Mouse (Mus musculus) neural tube, embryonic 14.5 days (tissue): Measurements from ENCODE around the gene Mknk1. TPM values are rescaled to one million over a fixed set of nuclear protein-coding genes. Genes with fewer than 3 reads are reported as not detected.

ENCODE experiments used
- ATAC-seq: fragments of 200-750 bp; cut with Nextera tagmentation; 2 replicates; pipeline ENCODE4 v1.8.0; 2017; ENCODE audit warnings: low read depth, mild to moderate bottlenecking, moderate TSS enrichment, moderate library complexity
- H3K27ac ChIP-seq: fragments of 300-500 bp; sonication (generic); 2 replicates; pipeline ENCODE4 v1.5.1; 2014; ENCODE audit warnings: low read depth, mild to moderate bottlenecking, control low read depth, low read length, moderate library complexity, mixed read lengths
- H3K27me3 ChIP-seq: fragments of 300-500 bp; sonication (generic); 2 replicates; pipeline ENCODE4 v1.6.1; 2014; ENCODE audit warnings: low read length; ENCODE audit not compliant: control insufficient read depth, insufficient read depth
- H3K36me3 ChIP-seq: fragments of 300-500 bp; sonication (generic); 2 replicates; pipeline ENCODE4 v1.6.1; 2014; ENCODE audit warnings: low read length, mixed read lengths; ENCODE audit not compliant: control insufficient read depth, insufficient read depth
- H3K4me1 ChIP-seq: fragments of 300-500 bp; sonication (generic); 2 replicates; pipeline ENCODE4 v1.6.1; 2014; ENCODE audit warnings: low read length; ENCODE audit not compliant: control insufficient read depth, insufficient read depth
- H3K4me2 ChIP-seq: fragments of 300-500 bp; sonication (generic); 2 replicates; pipeline ENCODE4 v1.6.1; 2014; ENCODE audit warnings: mild to moderate bottlenecking, low read depth, low read length, control low read depth
- H3K4me3 ChIP-seq: fragments of 300-500 bp; sonication (generic); 2 replicates; pipeline ENCODE4 v1.5.1; 2014; ENCODE audit warnings: low read depth, low read length, control low read depth, mixed read lengths
- H3K9ac ChIP-seq: fragments of 300-500 bp; sonication (generic); replicated peaks from 2 replicates; pipeline ENCODE4 v1.6.1; 2014; ENCODE audit warnings: low read depth, mild to moderate bottlenecking, control low read depth, low read length, mixed read lengths
- H3K9me3 ChIP-seq: fragments of 300-500 bp; sonication (generic); 2 replicates; pipeline ENCODE4 v1.6.1; 2016; ENCODE audit warnings: low read length; ENCODE audit not compliant: control insufficient read depth
- WGBS: fragments of 180-500 bp; shearing (Covaris S2); extraction: QIAGEN DNeasy Blood & Tissue Kit; methylation state at CpG from one replicate; pipeline ENCODE4 v1.1.7; 2014; 5-methylcytosine and 5-hydroxymethylcytosine counted together
- polyA plus RNA-seq: library from polyadenylated mRNA; unstranded; fragments of >200 nt; fragmentation: Nextera tagmentation; extraction: Ambion mirVana; gene quantifications from 2 replicates; pipeline ENCODE4 v1.2.1, GENCODE M21; 2014

The Mknk1 gene
- polyA plus RNA-seq, 1 experiment from 2014 or later = 19.9 TPM

- no peaks in the 10 kb centered on the region for H3K9me3 ChIP-seq
- no peaks in the 10 kb centered on the region for H3K27me3 ChIP-seq
- no peaks in the 10 kb centered on the region for H3K4me1 ChIP-seq
- no peak overlapping the region for H3K4me2 ChIP-seq
- no peaks in the 10 kb centered on the region for H3K36me3 ChIP-seq
- no peak overlapping the region for H3K9ac ChIP-seq
- WGBS = 77% methylated on average over 3 of the region's 3 CpGs
- ATAC-seq = no peak
- H3K27ac ChIP-seq = no peak overlapping the region
- no peak overlapping the region for H3K4me3 ChIP-seq
Measured at GRCm38 (mm10) chr4:115821928-115822327, 17.1 kb upstream of the Mknk1 start.

GRCm38 (mm10) chr4:115824178-115824577 is 14.8 kb upstream of the Mknk1 start:
- Histone ChIP-seq H3K4me1 (no peaks in the 10 kb centered on the region), H3K27me3 (no peaks in the 10 kb centered on the region), H3K4me2 (no peak overlapping the region), H3K4me3 (no peak overlapping the region), H3K9ac (no peak overlapping the region), H3K27ac (no peak overlapping the region), H3K36me3 (no peaks in the 10 kb centered on the region), H3K9me3 (no peaks in the 10 kb centered on the region)
- ATAC-seq = no peak
- whole genome bisulfite sequencing = 75% methylated on average over 2 of the region's 2 CpGs

GRCm38 (mm10) chr4:115825271-115825670 is 13.7 kb upstream of the Mknk1 start:
- no peak overlapping the region for H3K9ac ChIP-seq
- H3K4me1 ChIP-seq = no peaks in the 10 kb centered on the region
- ATAC-seq = no peak
- no peaks in the 10 kb centered on the region for H3K27me3 ChIP-seq
- 84% methylated on average over 2 of the region's 2 CpGs for WGBS
- H3K36me3 ChIP-seq = no peaks in the 10 kb centered on the region
- H3K4me3 ChIP-seq = no peak overlapping the region
- no peaks in the 10 kb centered on the region for H3K9me3 ChIP-seq
- no peak overlapping the region for H3K4me2 ChIP-seq
- H3K27ac ChIP-seq = no peak overlapping the region

GRCm38 (mm10) chr4:115827066-115827465 is 11.9 kb upstream of the Mknk1 start:
- Histone ChIP-seq H3K4me2 (no peak overlapping the region; the same call in 1 of the 2 replicates), H3K27me3 (no peaks in the 10 kb centered on the region), H3K4me3 (no peak overlapping the region), H3K36me3 (no peaks in the 10 kb centered on the region), H3K9ac (no peak overlapping the region), H3K27ac (no peak overlapping the region), H3K4me1 (no peaks in the 10 kb centered on the region), H3K9me3 (no peaks in the 10 kb centered on the region)
- WGBS = 72% methylated on average over 3 of the region's 3 CpGs
- no peak for ATAC-seq

- Histone ChIP-seq H3K27me3 (no peaks in the 10 kb centered on the region), H3K36me3 (no peaks in the 10 kb centered on the region), H3K27ac (no peak overlapping the region), H3K4me2 (peak overlapping the region; percentile 78), H3K9ac (peak overlapping the region; percentile 80), H3K9me3 (no peaks in the 10 kb centered on the region), H3K4me3 (peak overlapping the region; percentile 79), H3K4me1 (no peaks in the 10 kb centered on the region)
- 7% methylated on average over 4 of the region's 4 CpGs for WGBS
- peak; percentile 26; the same call in 1 of the 2 replicates for ATAC-seq
Measured at GRCm38 (mm10) chr4:115827535-115827887, 11.5 kb upstream of the Mknk1 start.

- no peaks in the 10 kb centered on the region for H3K4me1 ChIP-seq
- peak; percentile 88 for ATAC-seq
Measured at GRCm38 (mm10) chr4:115827888-115828571, 11.0 kb upstream of the Mknk1 start, which contains the start of gene Mob3c. TSS of gene Mob3c (plus strand) at chr4:115828092.

GRCm38 (mm10) chr4:115828572-115828902 is 10.5 kb upstream of the Mknk1 start:
- Histone ChIP-seq H3K4me2 (peak overlapping the region; percentile 78), H3K4me3 (peak overlapping the region; percentile 79), H3K9ac (peak overlapping the region; percentile 80), H3K4me1 (no peaks in the 10 kb centered on the region), H3K36me3 (no peaks in the 10 kb centered on the region), H3K27me3 (no peaks in the 10 kb centered on the region), H3K27ac (no peak overlapping the region), H3K9me3 (no peaks in the 10 kb centered on the region)
- ATAC-seq = peak; percentile 26; the same call in 1 of the 2 replicates
- 6% methylated on average over 8 of the region's 8 CpGs for WGBS

More at GRCm38 (mm10) chr4:115827888-115828571, 11.0 kb upstream of the Mknk1 start, which contains the start of gene Mob3c:
- peak within 1 kb of the TSS; percentile 69 for H3K27ac ChIP-seq
- peak within 1 kb of the TSS; percentile 80 for H3K9ac ChIP-seq
- 1% methylated on average over 43 of the region's 57 CpGs for WGBS
- no peaks in the 10 kb centered on the region for H3K9me3 ChIP-seq
- peak within 1 kb of the TSS; percentile 78 for H3K4me2 ChIP-seq
- H3K27me3 ChIP-seq = no peaks in the 10 kb centered on the region
- H3K36me3 ChIP-seq = no peaks in the 10 kb centered on the region
- peak within 1 kb of the TSS; percentile 79 for H3K4me3 ChIP-seq

- H3K9ac ChIP-seq = no peak overlapping the region
- WGBS = 79% methylated on average over 5 of the region's 5 CpGs
- H3K4me1 ChIP-seq = no peaks in the 10 kb centered on the region
- no peak overlapping the region for H3K4me3 ChIP-seq
- H3K9me3 ChIP-seq = no peaks in the 10 kb centered on the region
- no peak overlapping the region for H3K27ac ChIP-seq
- no peak overlapping the region for H3K4me2 ChIP-seq
- ATAC-seq = no peak
- H3K27me3 ChIP-seq = no peaks in the 10 kb centered on the region
- H3K36me3 ChIP-seq = no peaks in the 10 kb centered on the region
Measured at GRCm38 (mm10) chr4:115830491-115830890, 8.5 kb upstream of the Mknk1 start.

- H3K27me3 ChIP-seq = no peaks in the 10 kb centered on the region
- no peak overlapping the region for H3K9ac ChIP-seq
- 93% methylated on average over 22 of the region's 22 CpGs for WGBS
- no peaks in the 10 kb centered on the region for H3K4me1 ChIP-seq
- no peaks in the 10 kb centered on the region for H3K9me3 ChIP-seq
- H3K4me3 ChIP-seq = no peak overlapping the region
- no peak overlapping the region for H3K27ac ChIP-seq
- H3K36me3 ChIP-seq = no peaks in the 10 kb centered on the region
- no peak for ATAC-seq
- H3K4me2 ChIP-seq = no peak overlapping the region
Measured at GRCm38 (mm10) chr4:115831221-115831620, 7.8 kb upstream of the Mknk1 start.
